Mouse (Mus musculus) neural tube, embryonic 11.5 days (tissue): ENCODE data around the gene Tecpr2. TPM values are rescaled to one million over a fixed set of nuclear protein-coding genes. Genes with fewer than 3 reads are reported as not detected.

ENCODE experiments used
- ATAC-seq: fragments of 200-750 bp; cut with Nextera tagmentation; 2 replicates; pipeline ENCODE4 v1.8.0; 2017; ENCODE audit warnings: moderate number of reproducible peaks, mild to moderate bottlenecking, moderate TSS enrichment, moderate library complexity; ENCODE audit not compliant: insufficient read depth, low FRiP score, low TSS enrichment
- DNase-seq: peaks from one replicate; pipeline ENCODE4 v3.0.0-alpha.2; 2015; ENCODE audit warnings: low spot score
- H3K27ac ChIP-seq: fragments of 300-500 bp; sonication (generic); 2 replicates; pipeline ENCODE4 v1.5.1; 2014; ENCODE audit warnings: low read depth, mild to moderate bottlenecking, low read length
- H3K27me3 ChIP-seq: fragments of 300-500 bp; sonication (generic); 2 replicates; pipeline ENCODE4 v1.6.1; 2014; ENCODE audit warnings: mild to moderate bottlenecking, low read length, mixed read lengths; ENCODE audit not compliant: control insufficient read depth, insufficient read depth
- H3K36me3 ChIP-seq: fragments of 300-500 bp; sonication (generic); 2 replicates; pipeline ENCODE4 v1.6.1; 2014; ENCODE audit warnings: mild to moderate bottlenecking, low read length, moderate library complexity, mixed read lengths; ENCODE audit not compliant: control insufficient read depth, insufficient read depth
- H3K4me1 ChIP-seq: fragments of 300-500 bp; sonication (generic); 2 replicates; pipeline ENCODE4 v1.6.1; 2014; ENCODE audit warnings: low read length, mixed read lengths; ENCODE audit not compliant: control insufficient read depth, insufficient read depth
- H3K4me2 ChIP-seq: fragments of 300-500 bp; sonication (generic); 2 replicates; pipeline ENCODE4 v1.6.1; 2014; ENCODE audit warnings: low read depth, mild to moderate bottlenecking, moderate library complexity
- H3K4me3 ChIP-seq: fragments of 300-500 bp; sonication (generic); 2 replicates; pipeline ENCODE4 v1.5.1; 2014; ENCODE audit warnings: low read depth, low read length
- H3K9ac ChIP-seq: fragments of 300-500 bp; sonication (generic); 2 replicates; pipeline ENCODE4 v1.6.1; 2014; ENCODE audit warnings: mild to moderate bottlenecking, low read length
- H3K9me3 ChIP-seq: fragments of 300-500 bp; sonication (generic); 2 replicates; pipeline ENCODE4 v1.6.1; 2016; ENCODE audit warnings: low read length; ENCODE audit not compliant: control insufficient read depth
- WGBS: fragments of 180-500 bp; shearing (Covaris S2); extraction: QIAGEN DNeasy Blood & Tissue Kit; methylation state at CpG from one replicate; pipeline ENCODE4 v1.1.7; 2014; 5-methylcytosine and 5-hydroxymethylcytosine counted together
- polyA plus RNA-seq: library from polyadenylated mRNA; unstranded; fragments of >200 nt; fragmentation: Nextera tagmentation; extraction: Ambion mirVana; gene quantifications from 2 replicates; pipeline ENCODE4 v1.2.1, GENCODE M21; 2014

Tecpr2 gene
- polyA plus RNA-seq, 1 experiment from 2014 or later: 6.1 TPM

DNA sequence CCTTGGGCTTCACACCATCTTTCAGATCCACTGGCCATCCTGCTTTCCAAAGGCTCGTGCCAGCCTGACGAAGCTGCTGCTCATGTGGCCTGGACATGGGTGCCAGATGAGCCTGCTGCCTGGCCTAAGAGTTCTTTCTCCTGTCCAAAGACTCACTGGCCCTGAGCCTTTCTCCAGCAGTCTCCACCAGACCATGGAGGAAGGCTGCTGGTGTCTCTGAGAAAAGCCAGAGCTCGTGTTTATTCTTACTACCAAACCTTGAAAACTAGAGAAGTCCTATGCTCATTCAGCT, 59.8 kb downstream of the Tecpr2 start:
- Histone ChIP-seq H3K27ac (no peak overlapping the region), H3K36me3 (no peaks in the 10 kb centered on the region; the same call in 1 of the 2 replicates), H3K27me3 (no peaks in the 10 kb centered on the region), H3K9me3 (no peaks in the 10 kb centered on the region), H3K4me3 (no peak overlapping the region), H3K4me1 (no peaks in the 10 kb centered on the region), H3K4me2 (no peak overlapping the region), H3K9ac (no peak overlapping the region)
- ATAC-seq: no peak
- no peak for DNase-seq
- WGBS: 92% methylated on average over 3 of the region's 3 CpGs

DNA sequence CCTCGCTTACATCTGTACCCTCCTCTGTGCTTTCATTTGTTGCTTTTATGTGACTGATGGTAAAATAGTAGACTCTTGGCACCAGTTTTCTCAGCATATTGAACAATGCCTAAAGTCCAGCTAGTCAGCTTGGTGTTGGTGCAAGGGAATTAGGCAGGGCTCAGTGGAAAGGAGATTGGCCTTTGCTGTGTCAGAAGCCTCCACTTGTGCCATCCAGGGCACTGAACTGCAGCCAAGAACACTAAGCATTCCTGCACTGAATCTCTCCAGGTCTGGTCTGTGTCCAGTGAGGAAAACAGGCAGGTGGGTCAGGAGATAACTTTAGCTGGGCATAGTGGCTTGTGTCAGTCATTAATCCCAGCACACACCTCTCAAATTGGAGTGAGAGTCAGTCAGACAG, 60.3 kb downstream of the Tecpr2 start:
- Histone ChIP-seq H3K27ac (no peak overlapping the region), H3K9me3 (no peaks in the 10 kb centered on the region), H3K4me1 (no peaks in the 10 kb centered on the region), H3K4me3 (no peak overlapping the region), H3K4me2 (no peak overlapping the region), H3K36me3 (no peaks in the 10 kb centered on the region; the same call in 1 of the 2 replicates), H3K9ac (no peak overlapping the region), H3K27me3 (no peaks in the 10 kb centered on the region)
- 100% methylated on average over 1 of the region's 1 CpGs for WGBS
- ATAC-seq (no peak), DNase-seq (no peak)

DNA sequence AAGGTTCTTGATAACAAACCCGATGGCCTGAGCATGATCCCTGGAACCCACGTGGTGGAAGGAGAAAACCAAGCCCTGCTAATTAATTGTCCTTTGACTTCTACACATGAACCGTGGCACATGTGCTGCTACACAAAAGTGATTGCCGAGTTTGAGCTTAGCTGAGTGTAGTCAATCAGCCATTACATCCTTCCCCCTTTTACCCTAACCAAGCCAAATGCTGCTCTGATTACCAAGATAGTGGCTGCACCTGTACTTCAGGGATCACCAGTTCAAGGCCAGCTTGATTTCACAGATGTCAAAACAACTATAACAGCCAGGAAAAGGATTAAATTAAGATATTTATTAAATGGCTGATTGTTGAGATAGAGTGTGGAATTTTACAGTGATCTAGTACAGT, 61.1 kb downstream of the Tecpr2 start:
- H3K27ac ChIP-seq: no peak overlapping the region
- no peak overlapping the region for H3K9ac ChIP-seq
- no peak overlapping the region for H3K4me3 ChIP-seq
- no peaks in the 10 kb centered on the region for H3K9me3 ChIP-seq
- H3K4me1 ChIP-seq: no peaks in the 10 kb centered on the region
- WGBS: 79% methylated on average over 4 of the region's 4 CpGs
- no peaks in the 10 kb centered on the region; the same call in 1 of the 2 replicates for H3K36me3 ChIP-seq
- DNase-seq (no peak), ATAC-seq (no peak)
- H3K4me2 ChIP-seq: no peak overlapping the region
- no peaks in the 10 kb centered on the region for H3K27me3 ChIP-seq

DNA sequence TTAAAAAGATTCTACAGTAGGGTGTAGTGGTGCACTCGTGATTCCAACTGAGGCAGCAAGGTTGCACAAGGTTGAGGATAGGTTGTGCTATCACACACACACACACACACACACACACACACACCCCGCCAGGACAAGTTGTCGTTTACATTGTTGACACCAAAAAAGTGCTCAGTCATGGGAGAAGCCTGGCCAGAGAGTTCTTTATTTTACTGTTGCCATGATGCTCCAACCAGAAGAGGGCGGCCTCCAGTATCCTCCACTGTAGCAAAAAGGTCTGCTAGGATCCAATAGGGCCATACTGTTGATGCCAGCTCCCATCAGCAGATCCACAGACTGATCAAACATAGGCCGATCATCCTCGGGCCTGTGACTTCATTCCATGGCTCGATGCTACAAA, 62.2 kb downstream of the Tecpr2 start:
- no peak overlapping the region for H3K4me3 ChIP-seq
- no peaks in the 10 kb centered on the region; the same call in 1 of the 2 replicates for H3K36me3 ChIP-seq
- ATAC-seq: no peak
- H3K4me2 ChIP-seq: no peak overlapping the region
- no peak overlapping the region for H3K9ac ChIP-seq
- DNase-seq: no peak
- no peaks in the 10 kb centered on the region for H3K27me3 ChIP-seq
- no peak overlapping the region for H3K27ac ChIP-seq
- no peaks in the 10 kb centered on the region for H3K4me1 ChIP-seq
- no peaks in the 10 kb centered on the region for H3K9me3 ChIP-seq
- 92% methylated on average over 7 of the region's 7 CpGs for WGBS

DNA sequence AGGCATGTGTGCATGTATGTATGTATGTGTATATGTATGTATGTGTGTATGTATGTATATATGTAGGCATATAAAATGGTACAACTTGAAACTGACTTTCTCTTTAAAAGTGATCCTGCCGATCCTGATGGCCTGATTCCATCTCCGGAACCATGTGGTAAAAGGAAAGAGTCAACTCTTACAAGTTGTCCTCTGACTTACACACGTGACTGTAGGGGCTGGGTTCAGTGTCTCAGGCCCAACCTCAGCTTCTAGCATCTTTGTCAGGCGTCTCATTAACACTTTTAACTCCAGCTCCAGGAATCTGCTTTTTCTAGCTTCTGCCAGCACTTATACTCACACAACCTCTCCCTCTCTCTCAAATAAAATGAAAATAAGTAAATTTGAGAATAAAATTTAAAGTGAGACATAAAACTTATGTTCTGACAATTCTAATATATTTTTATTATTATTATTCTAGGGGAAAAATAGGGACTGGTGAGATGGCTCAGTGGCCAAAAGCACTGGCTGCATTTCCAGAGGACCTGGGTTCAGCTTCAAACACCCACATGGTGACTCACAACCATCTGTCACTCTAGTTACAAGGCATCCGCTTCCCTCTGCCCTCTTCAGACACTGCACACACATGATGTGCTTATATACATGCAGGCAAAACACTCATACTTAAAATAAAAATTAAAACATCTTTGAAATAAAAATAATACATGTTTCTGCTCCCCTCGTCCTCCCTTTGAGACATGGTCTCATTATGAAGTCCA, 63.7 kb downstream of the Tecpr2 start:
- WGBS: 86% methylated on average over 6 of the region's 6 CpGs
- H3K4me1 ChIP-seq: no peaks in the 10 kb centered on the region
- no peak for DNase-seq

DNA sequence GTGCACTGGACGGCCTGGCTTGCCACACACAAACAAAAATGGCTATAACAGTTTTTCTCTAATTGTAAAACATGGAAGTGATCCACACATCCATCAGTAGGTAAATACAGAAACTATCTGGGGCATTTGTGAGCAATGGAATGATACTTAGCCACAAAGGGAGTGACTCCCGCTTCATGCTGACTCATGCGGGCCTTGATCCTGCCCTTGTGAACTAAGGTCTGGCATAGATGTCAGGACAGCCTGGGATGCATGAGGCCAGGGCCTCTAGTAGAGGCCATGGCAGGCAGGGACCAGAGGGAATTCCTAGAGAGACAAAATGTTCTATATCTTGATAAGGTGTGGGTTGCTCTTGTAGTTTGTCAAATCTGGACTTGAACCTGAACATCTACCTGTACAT, 64.4 kb downstream of the Tecpr2 start:
- no peaks in the 10 kb centered on the region for H3K27me3 ChIP-seq
- no peaks in the 10 kb centered on the region for H3K36me3 ChIP-seq
- H3K27ac ChIP-seq: no peak overlapping the region
- H3K4me3 ChIP-seq: no peak overlapping the region
- H3K9ac ChIP-seq: no peak overlapping the region
- H3K4me1 ChIP-seq: no peaks in the 10 kb centered on the region
- no peaks in the 10 kb centered on the region for H3K9me3 ChIP-seq
- ATAC-seq: no peak
- WGBS: 93% methylated on average over 3 of the region's 3 CpGs
- H3K4me2 ChIP-seq: no peak overlapping the region
- no peak for DNase-seq

More for the DNA sequence above, 63.7 kb downstream of the Tecpr2 start:
- H3K27ac ChIP-seq: no peak overlapping the region
- H3K4me2 ChIP-seq: no peak overlapping the region
- H3K9ac ChIP-seq: no peak overlapping the region
- H3K36me3 ChIP-seq: no peaks in the 10 kb centered on the region
- no peak overlapping the region for H3K4me3 ChIP-seq
- H3K27me3 ChIP-seq: no peaks in the 10 kb centered on the region
- ATAC-seq: no peak
- H3K9me3 ChIP-seq: no peaks in the 10 kb centered on the region

DNA sequence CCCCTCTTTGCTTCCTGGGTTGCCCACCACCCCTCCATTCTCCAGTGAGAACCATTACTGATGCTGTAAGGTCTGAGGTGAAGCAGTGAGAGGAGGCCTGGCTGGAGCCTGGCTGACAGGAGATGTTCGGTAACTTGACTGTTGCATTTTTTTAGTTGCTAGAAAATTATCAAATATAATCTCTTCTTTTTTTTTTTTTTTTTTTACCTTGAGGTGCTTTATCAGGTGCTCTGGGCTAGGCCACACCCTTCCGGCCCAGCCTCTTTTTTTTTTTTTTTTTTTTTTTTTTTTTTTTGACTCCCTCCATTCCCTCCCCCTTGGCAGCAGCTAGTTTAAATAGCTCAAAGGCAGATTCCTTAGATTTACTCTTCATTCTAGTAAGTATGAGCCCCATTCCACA, 64.8 kb downstream of the Tecpr2 start:
- Histone ChIP-seq H3K9ac (no peak overlapping the region), H3K4me3 (no peak overlapping the region), H3K4me2 (no peak overlapping the region), H3K27ac (no peak overlapping the region), H3K4me1 (no peaks in the 10 kb centered on the region), H3K27me3 (no peaks in the 10 kb centered on the region), H3K36me3 (no peaks in the 10 kb centered on the region), H3K9me3 (no peaks in the 10 kb centered on the region)
- no peak for ATAC-seq
- DNase-seq: no peak
- WGBS: 90% methylated on average over 2 of the region's 2 CpGs

DNA sequence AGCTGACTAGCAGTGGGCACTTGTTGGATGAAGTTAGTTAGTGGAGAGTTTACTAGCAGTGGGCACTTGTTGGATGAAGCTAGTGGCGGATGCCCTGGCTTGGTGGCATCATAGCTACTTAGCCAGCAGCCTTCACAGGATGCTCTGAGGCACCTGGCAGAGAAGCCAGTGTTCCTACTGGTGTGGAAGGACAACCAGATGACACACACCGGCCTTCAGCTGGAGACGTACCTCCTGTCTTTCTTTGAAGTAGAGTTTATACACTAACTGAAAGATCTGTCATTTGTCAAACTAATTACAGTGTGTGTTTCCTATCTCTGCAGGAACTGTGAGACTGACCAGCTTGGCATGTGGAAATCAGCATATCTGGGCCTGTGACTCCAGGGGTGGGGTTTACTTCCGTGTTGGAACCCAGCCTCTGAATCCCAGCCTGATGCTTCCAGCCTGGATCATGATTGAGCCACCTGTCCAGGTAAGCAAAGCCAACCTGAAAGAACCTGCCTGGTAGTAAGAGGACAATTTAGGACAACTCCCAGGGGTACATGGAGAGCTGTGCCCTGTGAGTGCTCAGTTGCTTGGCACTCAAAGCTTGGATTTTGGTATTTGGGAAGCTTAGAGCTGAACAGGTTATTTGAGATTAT, 65.4 kb downstream of the Tecpr2 start:
- Histone ChIP-seq H3K27me3 (no peaks in the 10 kb centered on the region), H3K9me3 (no peaks in the 10 kb centered on the region), H3K4me3 (no peak overlapping the region), H3K9ac (no peak overlapping the region), H3K36me3 (no peaks in the 10 kb centered on the region), H3K4me1 (no peaks in the 10 kb centered on the region), H3K4me2 (no peak overlapping the region), H3K27ac (no peak overlapping the region)
- 77% methylated on average over 4 of the region's 4 CpGs for WGBS
- ATAC-seq (no peak), DNase-seq (no peak)

DNA sequence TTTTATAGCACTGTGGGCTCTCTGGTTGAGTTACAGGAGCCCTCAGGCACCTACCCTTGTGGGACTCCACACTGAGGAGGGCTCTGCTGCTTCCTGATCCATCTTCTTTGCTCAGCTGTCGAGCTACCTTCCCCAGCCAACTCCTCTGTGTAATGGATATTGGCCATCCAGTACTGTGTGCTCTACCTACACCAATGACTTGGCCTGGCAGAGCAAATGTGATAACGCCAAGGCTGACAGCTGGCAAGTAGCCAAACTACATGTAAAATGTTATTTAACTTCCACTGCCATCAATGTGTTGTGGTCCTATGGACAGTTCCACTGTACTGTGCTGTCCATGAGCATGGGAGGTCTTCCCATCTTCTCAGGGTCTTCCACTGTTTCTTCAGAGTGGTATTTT, 72.9 kb downstream of the Tecpr2 start:
- 95% methylated on average over 2 of the region's 2 CpGs for WGBS
- ATAC-seq: no peak
- Histone ChIP-seq H3K27ac (no peak overlapping the region), H3K4me2 (no peak overlapping the region), H3K36me3 (no peaks in the 10 kb centered on the region), H3K4me1 (no peaks in the 10 kb centered on the region), H3K27me3 (no peaks in the 10 kb centered on the region), H3K9me3 (no peaks in the 10 kb centered on the region), H3K9ac (no peak overlapping the region), H3K4me3 (no peak overlapping the region)
- no peak for DNase-seq
